Mouse (Mus musculus) heart, embryonic 13.5 days (tissue): ENCODE measurements around the gene Slc25a51. TPM values are rescaled to one million over a fixed set of nuclear protein-coding genes. Genes with fewer than 3 reads are reported as not detected.
A peak's percentile ranks its signal among the peaks of the same experiment; 100 is the strongest.

ENCODE experiments used
- ATAC-seq: fragments of 200-750 bp; cut with Nextera tagmentation; 2 replicates; pipeline ENCODE4 v1.8.0; 2017; ENCODE audit warnings: moderate TSS enrichment; ENCODE audit not compliant: insufficient number of reproducible peaks, low FRiP score, low TSS enrichment; ENCODE audit errors: extremely low read depth
- H3K27ac ChIP-seq: fragments of 300-500 bp; sonication (generic); replicated peaks from 2 replicates; pipeline ENCODE4 v1.5.1; 2015; ENCODE audit warnings: moderate library complexity, mild to moderate bottlenecking, inconsistent platforms
- H3K27me3 ChIP-seq: fragments of 300-500 bp; sonication (generic); replicated peaks from 2 replicates; pipeline ENCODE4 v1.6.1; 2015; ENCODE audit warnings: mild to moderate bottlenecking, inconsistent platforms
- H3K36me3 ChIP-seq: fragments of 300-500 bp; sonication (generic); 2 replicates; pipeline ENCODE4 v1.6.1; 2015; ENCODE audit warnings: mild to moderate bottlenecking, inconsistent platforms
- H3K4me1 ChIP-seq: fragments of 300-500 bp; sonication (generic); 2 replicates; pipeline ENCODE4 v1.6.1; 2015; ENCODE audit warnings: inconsistent platforms
- H3K4me2 ChIP-seq: fragments of 300-500 bp; sonication (generic); 2 replicates; pipeline ENCODE4 v1.6.1; 2015; ENCODE audit warnings: inconsistent platforms, mild to moderate bottlenecking, moderate library complexity
- H3K4me3 ChIP-seq: fragments of 300-500 bp; sonication (generic); 2 replicates; pipeline ENCODE4 v1.5.1; 2015; ENCODE audit warnings: moderate library complexity, mild to moderate bottlenecking, inconsistent platforms
- H3K9ac ChIP-seq: fragments of 300-500 bp; sonication (generic); 2 replicates; pipeline ENCODE4 v1.6.1; 2015; ENCODE audit warnings: inconsistent platforms, mild to moderate bottlenecking, moderate library complexity
- H3K9me3 ChIP-seq: fragments of 300-500 bp; sonication (generic); 2 replicates; pipeline ENCODE4 v1.6.1; 2016; ENCODE audit warnings: inconsistent platforms
- WGBS: fragments of 180-500 bp; shearing (Covaris S2); methylation state at CpG from one replicate; pipeline ENCODE4 v1.1.7; 2015; ENCODE audit warnings: mixed read lengths; 5-methylcytosine and 5-hydroxymethylcytosine counted together
- polyA plus RNA-seq: library from polyadenylated mRNA; unstranded; fragments of >200 nt; fragmentation: Nextera tagmentation; extraction: Ambion mirVana; gene quantifications from 2 replicates; pipeline ENCODE4 v1.2.1, GENCODE M21; 2015

Slc25a51 gene
- polyA plus RNA-seq, 1 experiment from 2014 or later: 59.0 TPM

DNA sequence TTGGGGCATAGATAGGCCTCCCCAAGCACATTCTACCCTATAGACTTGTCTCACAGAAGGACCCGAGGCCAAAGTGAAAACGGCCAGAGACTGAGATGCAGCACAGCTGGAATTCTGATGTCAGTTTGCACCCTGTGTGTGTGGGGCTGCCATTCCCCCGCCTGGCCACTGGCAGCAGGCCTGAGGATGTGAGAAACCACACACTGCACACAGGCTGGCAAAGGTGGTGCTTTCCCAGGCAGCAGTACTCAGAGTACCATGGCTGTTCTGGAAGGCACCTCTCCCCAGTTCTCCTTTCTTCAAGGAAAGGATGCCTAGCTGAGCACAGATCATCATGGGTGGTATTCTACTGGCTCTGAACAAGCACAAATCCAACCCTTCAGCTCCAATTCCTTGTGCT, 33.7 kb upstream of the Slc25a51 start:
- ATAC-seq: no peak
- Histone ChIP-seq H3K9me3 (no peaks in the 10 kb centered on the region), H3K27ac (0 out of 2 replicates have a peak overlapping the region, but pooled peaks have one; percentile 24), H3K4me1 (peaks cover 89% of the 10 kb centered on the region), H3K4me2 (no peak overlapping the region), H3K9ac (0 out of 2 replicates have a peak overlapping the region, but pooled peaks have one; percentile 4), H3K27me3 (peaks cover 21% of the 10 kb centered on the region), H3K4me3 (no peak overlapping the region), H3K36me3 (peaks cover 41% of the 10 kb centered on the region)
- 59% methylated on average over 3 of the region's 3 CpGs for WGBS

DNA sequence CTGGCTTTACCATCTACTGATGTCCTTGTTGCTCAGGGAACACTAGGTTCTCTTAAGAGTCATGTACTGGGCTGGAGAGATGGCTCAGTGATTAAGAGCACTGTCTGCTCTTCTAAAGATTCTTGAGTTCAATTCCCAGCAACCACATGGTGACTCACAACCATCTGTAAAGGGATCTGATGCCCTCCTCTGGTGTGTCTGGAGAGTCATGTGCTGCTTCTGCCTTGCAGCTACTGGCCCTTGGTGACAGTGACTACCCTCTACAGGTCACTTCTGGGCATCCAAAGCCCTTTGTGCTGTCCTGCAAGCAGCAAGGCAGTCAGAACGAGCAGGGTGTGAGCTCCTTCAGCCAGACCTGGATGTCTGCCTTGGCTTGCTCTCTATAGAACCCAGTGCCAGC, 33.2 kb upstream of the Slc25a51 start:
- ATAC-seq: no peak

DNA sequence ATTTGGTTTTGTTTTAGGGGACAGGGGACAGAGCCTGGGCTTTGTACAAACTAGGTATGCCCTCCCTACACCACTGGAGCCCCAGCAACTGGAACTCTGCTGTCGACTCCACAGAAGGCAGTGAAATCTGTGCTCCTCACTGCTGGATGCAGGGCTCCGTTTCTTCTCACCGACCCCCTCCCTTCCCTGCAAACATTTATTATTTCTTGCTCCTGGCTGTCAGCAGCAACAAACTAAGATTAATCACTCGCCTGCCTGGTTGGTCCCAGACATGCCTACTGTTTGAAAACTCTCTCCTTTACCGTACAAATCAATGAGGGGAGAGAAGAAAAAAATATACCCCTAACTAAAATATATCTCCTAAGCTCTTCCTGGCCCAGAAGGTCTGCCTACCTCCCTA, 30.7 kb upstream of the Slc25a51 start:
- ATAC-seq: no peak
- Histone ChIP-seq H3K4me2 (no peak overlapping the region), H3K4me3 (no peak overlapping the region), H3K27ac (no peak overlapping the region), H3K36me3 (peaks cover 31% of the 10 kb centered on the region), H3K27me3 (peaks cover 17% of the 10 kb centered on the region; the same call in 1 of the 2 replicates), H3K4me1 (peaks cover 89% of the 10 kb centered on the region), H3K9me3 (no peaks in the 10 kb centered on the region), H3K9ac (0 out of 2 replicates have a peak overlapping the region, but pooled peaks have one; percentile 40)
- WGBS: 54% methylated on average over 5 of the region's 5 CpGs

More for the DNA sequence above, 33.2 kb upstream of the Slc25a51 start:
- Histone ChIP-seq H3K4me1 (peaks cover 89% of the 10 kb centered on the region), H3K9me3 (no peaks in the 10 kb centered on the region), H3K27ac (0 out of 2 replicates have a peak overlapping the region, but pooled peaks have one; percentile 24), H3K4me2 (no peak overlapping the region), H3K9ac (0 out of 2 replicates have a peak overlapping the region, but pooled peaks have one; percentile 4), H3K36me3 (peaks cover 37% of the 10 kb centered on the region), H3K4me3 (no peak overlapping the region), H3K27me3 (peaks cover 18% of the 10 kb centered on the region; the same call in 1 of the 2 replicates)
- 69% methylated on average over 1 of the region's 1 CpGs for WGBS

DNA sequence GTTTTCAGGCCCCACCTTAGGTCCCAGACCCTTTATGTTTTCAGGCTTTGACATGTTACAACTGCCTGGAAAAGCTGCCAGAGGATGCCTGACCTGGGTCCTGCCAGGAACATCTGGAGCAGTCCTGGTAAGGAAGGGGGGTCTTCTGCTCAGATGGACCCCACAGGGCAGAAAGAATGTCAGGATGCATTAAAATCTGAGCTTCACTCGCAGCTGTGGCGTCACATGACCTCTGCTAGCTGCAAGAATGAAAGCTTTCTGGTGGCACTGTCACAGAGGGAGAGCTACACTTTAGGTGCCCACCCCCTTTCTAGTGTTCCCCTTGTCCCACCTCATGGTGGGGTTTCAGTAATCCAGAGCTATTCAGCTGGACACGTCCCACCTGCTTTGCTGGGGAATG, 28.4 kb upstream of the Slc25a51 start:
- WGBS: 65% methylated on average over 3 of the region's 3 CpGs
- Histone ChIP-seq H3K9ac (0 out of 2 replicates have a peak overlapping the region, but pooled peaks have one; percentile 13), H3K9me3 (no peaks in the 10 kb centered on the region), H3K36me3 (peaks cover 16% of the 10 kb centered on the region), H3K4me1 (peaks cover 73% of the 10 kb centered on the region), H3K4me3 (no peak overlapping the region), H3K27ac (no peak overlapping the region), H3K4me2 (no peak overlapping the region), H3K27me3 (peaks cover 17% of the 10 kb centered on the region; the same call in 1 of the 2 replicates)
- ATAC-seq: no peak

DNA sequence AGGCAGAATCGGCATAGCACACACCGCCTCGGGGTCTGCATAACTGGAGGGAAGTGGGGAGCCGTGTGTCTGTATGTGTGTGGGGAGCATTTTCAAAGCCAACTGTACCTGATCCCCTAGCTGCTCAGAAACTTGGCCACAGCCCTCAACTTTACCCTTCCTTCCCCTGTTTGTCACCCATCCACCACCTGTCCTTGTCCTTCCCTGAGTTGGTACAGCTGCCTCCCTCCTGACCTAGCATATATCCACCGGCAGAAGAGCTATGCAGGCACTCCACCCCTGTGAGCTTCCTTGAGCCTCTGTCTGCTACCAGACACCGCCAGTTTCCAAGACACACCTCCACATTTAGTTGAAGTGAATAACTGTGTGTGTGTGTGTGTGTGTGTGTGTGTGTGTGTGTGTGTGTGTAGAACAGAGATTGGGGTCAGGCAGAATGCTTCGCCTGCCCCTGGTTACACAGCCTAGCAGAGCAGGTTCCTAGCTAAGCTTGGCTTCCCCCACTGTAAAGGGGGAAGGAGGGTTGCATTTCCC, 27.9 kb upstream of the Slc25a51 start:
- Histone ChIP-seq H3K4me1 (peaks cover 67% of the 10 kb centered on the region), H3K4me3 (no peak overlapping the region), H3K9ac (peak overlapping the region; percentile 13; the same call in 1 of the 2 replicates), H3K4me2 (no peak overlapping the region), H3K9me3 (no peaks in the 10 kb centered on the region), H3K27me3 (peaks cover 17% of the 10 kb centered on the region; the same call in 1 of the 2 replicates), H3K27ac (no peak overlapping the region), H3K36me3 (peaks cover 19% of the 10 kb centered on the region)
- 63% methylated on average over 7 of the region's 7 CpGs for WGBS
- no peak for ATAC-seq

DNA sequence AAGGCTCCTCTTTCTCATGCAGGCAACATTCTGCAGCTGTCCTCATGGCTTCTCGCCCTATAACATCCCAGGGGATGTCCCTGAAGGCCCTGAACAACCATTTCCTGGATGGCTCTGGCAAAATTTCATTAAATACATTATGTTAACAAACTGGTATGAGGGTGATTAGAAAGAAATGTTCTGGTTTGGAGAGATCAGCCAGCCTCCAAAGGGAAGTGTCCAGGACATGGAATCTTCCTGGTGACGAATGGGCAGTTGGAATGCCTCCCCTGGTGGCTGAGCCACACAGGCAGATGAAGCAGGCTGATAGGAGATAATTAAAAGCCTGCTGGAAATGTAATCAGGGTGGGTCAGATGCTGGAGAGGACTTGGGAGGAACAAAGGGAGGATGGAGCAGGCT, 27.3 kb upstream of the Slc25a51 start:
- Histone ChIP-seq H3K9me3 (no peaks in the 10 kb centered on the region), H3K36me3 (peaks cover 20% of the 10 kb centered on the region), H3K27me3 (0 out of 2 replicates have a peak, but pooled peaks cover 14% of the 10 kb centered on the region), H3K9ac (peak overlapping the region; percentile 2), H3K4me3 (no peak overlapping the region), H3K4me1 (peaks cover 62% of the 10 kb centered on the region), H3K4me2 (no peak overlapping the region), H3K27ac (peak overlapping the region; percentile 32)
- ATAC-seq: no peak
- WGBS: 49% methylated on average over 2 of the region's 2 CpGs

DNA sequence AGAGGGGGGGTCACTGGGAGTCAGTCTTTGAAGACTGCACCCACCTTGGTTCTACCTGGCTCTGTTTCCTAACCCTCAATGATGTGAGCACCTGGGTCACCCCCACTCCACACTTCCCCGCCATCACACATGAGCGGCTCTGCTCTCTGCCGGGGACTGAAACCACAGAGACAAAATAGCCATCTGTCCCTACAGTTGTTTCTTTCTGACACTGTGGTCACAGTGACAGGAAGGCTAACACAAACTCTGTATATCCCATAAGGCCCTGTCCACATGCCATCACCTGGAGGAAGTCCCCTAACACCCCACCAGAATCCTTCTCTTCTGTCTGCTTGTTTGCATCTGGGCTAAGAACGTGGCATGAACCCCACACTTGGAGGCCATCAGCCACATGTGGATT, 26.1 kb upstream of the Slc25a51 start:
- 79% methylated on average over 4 of the region's 4 CpGs for WGBS
- no peak overlapping the region for H3K4me2 ChIP-seq

DNA sequence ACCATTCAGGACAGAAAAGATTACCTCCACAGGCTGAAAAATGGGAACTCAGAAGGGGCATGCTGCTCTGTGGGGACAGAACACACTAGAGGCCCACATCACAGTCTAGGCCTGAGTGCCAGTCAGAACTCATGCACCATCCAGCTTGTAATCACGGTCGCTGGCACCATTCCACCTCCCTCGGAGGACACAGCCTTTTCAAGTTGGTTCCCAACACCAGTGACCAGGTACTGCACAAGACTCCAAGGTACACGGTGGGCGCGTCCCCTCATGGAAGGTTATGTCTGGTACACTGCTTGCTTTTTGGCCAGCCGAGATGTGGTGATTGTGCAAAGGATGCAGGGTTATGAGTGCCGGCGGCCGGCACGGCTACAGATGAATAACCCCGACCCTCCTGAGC, 25.5 kb upstream of the Slc25a51 start:
- no peak for ATAC-seq

More for the DNA sequence above, 26.1 kb upstream of the Slc25a51 start:
- Histone ChIP-seq H3K36me3 (peaks cover 18% of the 10 kb centered on the region), H3K27ac (no peak overlapping the region), H3K9ac (no peak overlapping the region; the same call in 1 of the 2 replicates), H3K4me3 (no peak overlapping the region), H3K4me1 (peaks cover 50% of the 10 kb centered on the region), H3K9me3 (no peaks in the 10 kb centered on the region), H3K27me3 (0 out of 2 replicates have a peak, but pooled peaks cover 4% of the 10 kb centered on the region)
- no peak for ATAC-seq

DNA sequence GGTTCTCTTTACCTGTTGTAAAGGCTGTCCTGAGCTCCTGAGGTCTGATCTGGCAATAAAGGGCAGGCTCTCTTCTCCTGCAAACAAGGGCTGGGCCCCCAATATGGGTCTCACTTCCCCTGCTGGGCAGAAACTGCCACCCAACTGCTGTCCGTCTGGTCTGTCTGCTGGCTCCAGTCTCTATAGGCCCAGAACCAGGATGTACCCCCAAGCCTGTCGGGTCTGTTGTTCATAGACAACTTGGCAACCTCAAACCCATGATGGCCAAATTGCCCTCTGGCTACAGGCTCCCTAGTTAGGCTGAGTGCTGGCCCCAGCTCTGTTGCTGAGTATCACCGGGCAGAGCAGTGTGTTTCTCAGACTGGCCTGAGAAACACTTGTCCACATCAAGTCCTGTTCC, 23.2 kb upstream of the Slc25a51 start:
- no peaks in the 10 kb centered on the region for H3K9me3 ChIP-seq
- no peak overlapping the region for H3K4me2 ChIP-seq
- H3K27me3 ChIP-seq: 0 out of 2 replicates have a peak, but pooled peaks cover 4% of the 10 kb centered on the region
- WGBS: 91% methylated on average over 3 of the region's 3 CpGs
- H3K9ac ChIP-seq: no peak overlapping the region
- ATAC-seq: no peak
- no peak overlapping the region for H3K27ac ChIP-seq
- peaks cover 36% of the 10 kb centered on the region for H3K4me1 ChIP-seq
- no peak overlapping the region for H3K4me3 ChIP-seq
- H3K36me3 ChIP-seq: peaks cover 18% of the 10 kb centered on the region; the same call in 1 of the 2 replicates

More for the DNA sequence above, 25.5 kb upstream of the Slc25a51 start:
- H3K4me2 ChIP-seq: no peak overlapping the region
- H3K9me3 ChIP-seq: no peaks in the 10 kb centered on the region
- no peak overlapping the region for H3K9ac ChIP-seq
- no peak overlapping the region for H3K27ac ChIP-seq
- no peak overlapping the region for H3K4me3 ChIP-seq
- H3K4me1 ChIP-seq: peaks cover 49% of the 10 kb centered on the region
- 88% methylated on average over 12 of the region's 12 CpGs for WGBS
- H3K27me3 ChIP-seq: 0 out of 2 replicates have a peak, but pooled peaks cover 4% of the 10 kb centered on the region
- H3K36me3 ChIP-seq: peaks cover 18% of the 10 kb centered on the region; the same call in 1 of the 2 replicates

DNA sequence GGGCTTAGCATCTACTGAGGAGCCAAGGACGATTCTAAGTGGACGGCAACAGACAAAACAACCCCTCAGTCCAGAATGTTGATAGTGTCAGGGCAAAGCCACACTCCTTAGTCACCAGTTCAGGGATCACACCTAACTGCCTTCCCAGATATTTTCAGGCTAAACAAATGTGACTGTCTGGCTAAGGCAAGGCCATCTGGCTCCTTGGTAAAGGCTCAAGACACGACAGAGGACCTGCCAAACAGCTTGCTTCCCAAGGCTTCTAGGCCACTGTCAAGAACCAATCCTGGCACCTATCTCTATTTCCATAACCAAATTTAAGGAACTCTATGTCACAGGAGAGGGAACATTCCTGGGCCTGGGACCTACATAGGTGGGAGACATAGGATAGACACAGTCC, 22.8 kb upstream of the Slc25a51 start:
- 87% methylated on average over 3 of the region's 3 CpGs for WGBS
- Histone ChIP-seq H3K9me3 (no peaks in the 10 kb centered on the region), H3K4me3 (no peak overlapping the region), H3K4me2 (no peak overlapping the region), H3K9ac (no peak overlapping the region), H3K36me3 (peaks cover 18% of the 10 kb centered on the region; the same call in 1 of the 2 replicates), H3K4me1 (peaks cover 32% of the 10 kb centered on the region), H3K27ac (no peak overlapping the region), H3K27me3 (0 out of 2 replicates have a peak, but pooled peaks cover 4% of the 10 kb centered on the region)
- ATAC-seq: no peak

DNA sequence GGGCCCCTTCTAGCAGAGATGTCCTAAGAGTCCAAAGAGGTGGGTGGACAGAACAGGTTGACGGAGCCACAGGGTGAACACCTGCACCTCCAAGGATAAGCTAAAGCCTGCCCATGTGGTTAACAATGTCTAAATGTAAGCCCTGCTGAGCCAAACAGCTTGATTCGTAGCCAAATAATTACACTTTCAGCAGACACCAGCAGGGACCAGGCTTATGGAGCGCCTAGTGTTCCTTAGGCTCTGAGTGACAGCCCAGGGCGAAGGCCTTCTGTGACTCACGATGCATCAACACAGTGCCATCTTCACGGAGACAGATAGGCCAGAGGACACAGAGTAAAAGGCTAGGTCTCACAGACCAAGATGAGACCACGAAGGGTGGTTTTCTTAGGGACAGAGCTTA, 20.9 kb upstream of the Slc25a51 start:
- H3K4me3 ChIP-seq: no peak overlapping the region
- peaks cover 13% of the 10 kb centered on the region; the same call in 1 of the 2 replicates for H3K4me1 ChIP-seq
- no peaks in the 10 kb centered on the region for H3K9me3 ChIP-seq
- WGBS: 77% methylated on average over 7 of the region's 7 CpGs
- no peak overlapping the region for H3K4me2 ChIP-seq
- H3K36me3 ChIP-seq: peaks cover 20% of the 10 kb centered on the region; the same call in 1 of the 2 replicates
- no peak overlapping the region for H3K27ac ChIP-seq
- H3K9ac ChIP-seq: no peak overlapping the region
- ATAC-seq: no peak
- 0 out of 2 replicates have a peak, but pooled peaks cover 4% of the 10 kb centered on the region for H3K27me3 ChIP-seq
